Mouse (Mus musculus): ENCODE results near the gene Rxra.

The Rxra gene

GRCm38 (mm10) chr2:27667677-27668076 is 8.6 kb upstream of the Rxra start:
- intact Hi-C loops (cut with DNase I): no loop called here

- intact Hi-C loops (cut with DNase I): loop anchor here (10.0 kb wide), 1 partner anchor 64 kb away; no protein-coding TSS in a partner anchor
Observed at GRCm38 (mm10) chr2:27670746-27671145, 5.5 kb upstream of the Rxra start.

GRCm38 (mm10) chr2:27671633-27672091 is 4.6 kb upstream of the Rxra start:
- intact Hi-C loops (cut with DNase I): loop anchor here (10.0 kb wide), 1 partner anchor 63 kb away; no protein-coding TSS in a partner anchor

GRCm38 (mm10) chr2:27676478-27677325 is 462 bp downstream of the Rxra start:
- intact Hi-C loops (cut with DNase I): loop anchor here (5.0 to 10.0 kb wide), 3 partner anchors 58 to 124 kb away; no protein-coding TSS in a partner anchor

- intact Hi-C loops (cut with DNase I): loop anchor here (5.0 to 10.0 kb wide), 3 partner anchors 57 to 125 kb away; no protein-coding TSS in a partner anchor
Observed at GRCm38 (mm10) chr2:27677411-27678310, 1.4 kb downstream of the Rxra start.

- intact Hi-C loops (cut with DNase I): loop anchor here (5.0 to 10.0 kb wide), 3 partner anchors 56 to 126 kb away; no protein-coding TSS in a partner anchor
Observed at GRCm38 (mm10) chr2:27678331-27678730, 2.1 kb downstream of the Rxra start.

GRCm38 (mm10) chr2:27678836-27679480 is 2.7 kb downstream of the Rxra start:
- intact Hi-C loops (cut with DNase I): loop anchor here (5.0 to 10.0 kb wide), 3 partner anchors 56 to 127 kb away; no protein-coding TSS in a partner anchor

- intact Hi-C loops (cut with DNase I): loop anchor here (5.0 to 10.0 kb wide), 3 partner anchors 55 to 127 kb away; no protein-coding TSS in a partner anchor
Observed at GRCm38 (mm10) chr2:27679621-27680025, 3.4 kb downstream of the Rxra start.

GRCm38 (mm10) chr2:27680058-27680457 is 3.8 kb downstream of the Rxra start:
- intact Hi-C loops (cut with DNase I): no loop called here

GRCm38 (mm10) chr2:27680595-27680994 is 4.4 kb downstream of the Rxra start:
- intact Hi-C loops (cut with DNase I): no loop called here

- intact Hi-C loops (cut with DNase I): no loop called here
Observed at GRCm38 (mm10) chr2:27681426-27681825, 5.2 kb downstream of the Rxra start.

GRCm38 (mm10) chr2:27682096-27682495 is 5.9 kb downstream of the Rxra start:
- intact Hi-C loops (cut with DNase I): no loop called here

GRCm38 (mm10) chr2:27684017-27684657 is 7.9 kb downstream of the Rxra start:
- intact Hi-C loops (cut with DNase I): no loop called here

- intact Hi-C loops (cut with DNase I): no loop called here
Observed at GRCm38 (mm10) chr2:27685917-27686316, 9.7 kb downstream of the Rxra start.

- intact Hi-C loops (cut with DNase I): no loop called here
Observed at GRCm38 (mm10) chr2:27686335-27686734, 10.1 kb downstream of the Rxra start.

- intact Hi-C loops (cut with DNase I): no loop called here
Observed at GRCm38 (mm10) chr2:27687041-27687440, 10.8 kb downstream of the Rxra start.

- intact Hi-C loops (cut with DNase I): no loop called here
Observed at GRCm38 (mm10) chr2:27687973-27688372, 11.7 kb downstream of the Rxra start.

- intact Hi-C loops (cut with DNase I): no loop called here
Observed at GRCm38 (mm10) chr2:27690714-27691113, 14.5 kb downstream of the Rxra start.

GRCm38 (mm10) chr2:27691139-27691720 is 15.0 kb downstream of the Rxra start:
- intact Hi-C loops (cut with DNase I): no loop called here

GRCm38 (mm10) chr2:27692608-27693007 is 16.4 kb downstream of the Rxra start:
- intact Hi-C loops (cut with DNase I): no loop called here
